Mouse (Mus musculus): ENCODE data around the gene Muc13. TPM values are rescaled to one million over a fixed set of nuclear protein-coding genes. Genes with fewer than 3 reads are reported as not detected.
A peak's percentile ranks its signal among the peaks of the same experiment; 100 is the strongest.

Gene Muc13
- polyA plus RNA-seq, 1 experiment from 2014 or later: 1.2 TPM

DNA sequence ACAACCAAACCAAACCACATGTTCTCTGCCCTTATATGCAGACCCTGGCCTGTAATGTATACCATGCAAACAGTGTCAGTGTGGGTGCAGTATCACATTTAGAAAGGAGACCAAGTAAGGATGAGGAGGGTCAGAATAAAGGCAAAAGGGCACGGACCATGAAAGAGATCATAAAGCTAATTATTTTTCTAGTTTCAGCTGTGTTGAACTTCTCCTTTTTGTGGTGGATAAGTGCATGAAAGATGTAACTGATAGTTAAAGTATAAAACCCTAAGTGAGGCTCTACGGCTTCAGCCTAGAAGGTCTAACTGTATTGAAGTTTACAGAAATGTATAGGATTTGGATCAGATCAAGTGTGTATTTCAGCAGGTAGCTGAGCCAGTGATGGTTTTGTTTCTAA lies 45.8 kb upstream of the Muc13 start:
- Histone ChIP-seq H3K27me3 (ENCODE audit: insufficient read depth, low read length) (no peaks in the 10 kb centered on the region), H3K36me3 (replicated peaks; ENCODE audit: insufficient read depth, low read length) (peaks cover 23% of the 10 kb centered on the region), H3K4me3 (ENCODE audit: low read depth, low read length) (no peak overlapping the region), H3K9ac (replicated peaks) (no peak overlapping the region), H3K4me1 (ENCODE audit: insufficient read depth) (no peaks in the 10 kb centered on the region; the same call in 1 of the 2 replicates), H3K4me2 (ENCODE audit: low read depth, low read length) (no peak overlapping the region), H3K27ac (ENCODE audit: low read depth) (no peak overlapping the region), H3K9me3 (ENCODE audit: low read length) (no peaks in the 10 kb centered on the region)
- ATAC-seq: no peak
- TF ChIP-seq EP300 (IDR thresholded peaks at IDR 0.05; ENCODE audit: low read depth) (no peak), CTCF (IDR thresholded peaks at IDR 0.05; ENCODE audit: low read depth) (no peak)
- no peak for DNase-seq
- 63% methylated on average over 2 of the region's 2 CpGs for WGBS (ENCODE audit: insufficient replicate concordance)

DNA sequence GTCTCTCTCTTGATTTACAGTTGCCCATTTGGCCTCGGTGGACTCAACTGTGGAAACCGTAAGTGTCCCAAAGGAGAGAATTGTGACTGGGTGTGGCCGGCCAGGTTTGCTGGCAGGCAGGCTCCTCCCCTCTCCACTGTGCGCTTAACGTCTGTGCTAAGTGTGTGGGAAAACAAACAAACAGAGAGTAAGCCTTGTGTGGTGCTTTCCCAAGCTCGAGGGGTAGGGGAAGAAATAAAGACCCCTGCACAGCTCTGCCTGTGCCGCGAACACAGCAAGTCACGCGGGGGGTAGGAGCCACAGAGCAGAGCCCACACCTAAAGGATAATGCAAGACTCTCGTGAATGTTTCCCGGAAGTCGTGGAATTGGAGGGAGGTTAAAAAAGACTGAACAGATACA lies 42.7 kb upstream of the Muc13 start:
- Histone ChIP-seq H3K4me2 (ENCODE audit: low read depth, low read length) (peak overlapping the region; percentile 67), H3K9ac (replicated peaks) (peak overlapping the region; percentile 27; the same call in 1 of the 2 replicates), H3K27ac (ENCODE audit: low read depth) (peak overlapping the region; percentile 90), H3K27me3 (ENCODE audit: insufficient read depth, low read length) (no peaks in the 10 kb centered on the region), H3K36me3 (replicated peaks; ENCODE audit: insufficient read depth, low read length) (peaks cover 23% of the 10 kb centered on the region), H3K4me3 (ENCODE audit: low read depth, low read length) (peak overlapping the region; percentile 31), H3K9me3 (ENCODE audit: low read length) (no peaks in the 10 kb centered on the region), H3K4me1 (ENCODE audit: insufficient read depth) (peaks cover 7% of the 10 kb centered on the region; the same call in 1 of the 2 replicates)
- 18% methylated on average over 13 of the region's 13 CpGs for WGBS (ENCODE audit: insufficient replicate concordance)
- peak; percentile 41 for DNase-seq
- TF ChIP-seq CTCF (IDR thresholded peaks at IDR 0.05; ENCODE audit: low read depth) (no peak), EP300 (IDR thresholded peaks at IDR 0.05; ENCODE audit: low read depth) (no peak)
- peak; percentile 50 for ATAC-seq

DNA sequence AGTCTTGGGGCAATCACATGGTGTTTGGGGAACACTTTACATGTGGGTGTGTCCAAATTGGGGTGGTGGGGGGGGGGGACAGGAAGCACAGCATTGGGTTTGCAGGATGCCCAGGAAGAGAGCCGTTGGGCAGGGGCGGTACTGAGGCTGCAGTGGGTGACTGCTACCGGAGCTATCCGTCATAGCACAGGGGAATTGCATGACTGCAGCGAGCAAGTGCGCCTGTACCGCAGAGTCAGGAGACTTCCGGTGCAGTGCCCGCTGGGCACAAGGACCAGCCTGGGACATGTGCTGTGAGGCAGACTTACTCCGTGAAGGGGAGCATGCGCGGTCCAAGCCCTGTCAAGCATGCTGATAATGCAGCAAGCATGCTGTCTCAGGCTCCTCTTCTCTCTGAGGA lies 42.2 kb upstream of the Muc13 start:
- ATAC-seq (peak; percentile 79), DNase-seq (peak; percentile 77)
- Histone ChIP-seq H3K36me3 (replicated peaks; ENCODE audit: insufficient read depth, low read length) (peaks cover 27% of the 10 kb centered on the region), H3K4me2 (ENCODE audit: low read depth, low read length) (peak overlapping the region; percentile 67), H3K4me1 (ENCODE audit: insufficient read depth) (peaks cover 7% of the 10 kb centered on the region; the same call in 1 of the 2 replicates), H3K9ac (replicated peaks) (0 out of 2 replicates have a peak overlapping the region, but pooled peaks have one; percentile 27), H3K4me3 (ENCODE audit: low read depth, low read length) (peak overlapping the region; percentile 31), H3K27ac (ENCODE audit: low read depth) (peak overlapping the region; percentile 90), H3K9me3 (ENCODE audit: low read length) (no peaks in the 10 kb centered on the region), H3K27me3 (ENCODE audit: insufficient read depth, low read length) (no peaks in the 10 kb centered on the region)
- no peak for TF ChIP-seq CTCF (IDR thresholded peaks at IDR 0.05; ENCODE audit: low read depth)
- TF ChIP-seq EP300 (IDR thresholded peaks at IDR 0.05; ENCODE audit: low read depth): no peak
- 28% methylated on average over 11 of the region's 12 CpGs for WGBS (ENCODE audit: insufficient replicate concordance)

DNA sequence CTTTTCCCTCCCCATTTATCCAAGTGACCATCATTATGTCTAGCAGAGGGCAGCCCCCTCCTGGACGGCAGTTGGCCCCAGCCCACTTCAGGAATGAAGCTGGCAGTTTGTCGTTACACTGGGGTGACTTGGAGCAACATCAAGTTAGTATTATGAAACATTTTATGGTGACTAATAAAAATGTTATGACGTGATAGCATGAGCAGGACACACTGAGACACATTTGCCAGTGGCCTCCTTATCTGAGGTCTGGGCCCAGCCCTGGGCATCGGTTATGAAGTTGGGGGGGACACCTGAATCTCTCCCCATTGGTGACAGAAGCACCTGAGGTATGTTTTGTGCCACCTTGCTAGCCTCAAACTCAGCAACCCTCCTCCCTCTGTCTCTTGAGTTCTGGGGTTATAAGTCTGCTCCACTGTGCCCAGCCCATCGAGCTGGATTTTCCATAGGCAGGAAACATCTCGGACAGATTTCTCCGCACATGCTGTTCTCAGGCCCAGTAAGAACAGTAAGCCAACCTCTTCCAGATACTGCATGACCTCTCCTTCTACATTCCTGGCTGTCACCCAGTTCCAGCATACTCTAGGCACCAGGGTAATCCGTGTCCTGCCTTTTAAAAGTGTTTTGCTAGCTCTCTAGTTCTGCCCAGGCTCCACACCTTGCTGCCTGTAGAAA lies 40.8 kb upstream of the Muc13 start:
- no peak overlapping the region for H3K4me2 ChIP-seq (ENCODE audit: low read depth, low read length)
- no peaks in the 10 kb centered on the region for H3K27me3 ChIP-seq (ENCODE audit: insufficient read depth, low read length)
- WGBS (ENCODE audit: insufficient replicate concordance): 73% methylated on average over 8 of the region's 8 CpGs
- H3K27ac ChIP-seq (ENCODE audit: low read depth): no peak overlapping the region
- 0 out of 2 replicates have a peak, but pooled peaks cover 7% of the 10 kb centered on the region for H3K4me1 ChIP-seq (ENCODE audit: insufficient read depth)
- no peak for ATAC-seq
- no peak for DNase-seq
- TF ChIP-seq CTCF (IDR thresholded peaks at IDR 0.05; ENCODE audit: low read depth) (no peak), EP300 (IDR thresholded peaks at IDR 0.05; ENCODE audit: low read depth) (no peak)
- no peak overlapping the region for H3K4me3 ChIP-seq (ENCODE audit: low read depth, low read length)
- no peak overlapping the region for H3K9ac ChIP-seq (replicated peaks)
- no peaks in the 10 kb centered on the region for H3K9me3 ChIP-seq (ENCODE audit: low read length)
- peaks cover 25% of the 10 kb centered on the region for H3K36me3 ChIP-seq (replicated peaks; ENCODE audit: insufficient read depth, low read length)

DNA sequence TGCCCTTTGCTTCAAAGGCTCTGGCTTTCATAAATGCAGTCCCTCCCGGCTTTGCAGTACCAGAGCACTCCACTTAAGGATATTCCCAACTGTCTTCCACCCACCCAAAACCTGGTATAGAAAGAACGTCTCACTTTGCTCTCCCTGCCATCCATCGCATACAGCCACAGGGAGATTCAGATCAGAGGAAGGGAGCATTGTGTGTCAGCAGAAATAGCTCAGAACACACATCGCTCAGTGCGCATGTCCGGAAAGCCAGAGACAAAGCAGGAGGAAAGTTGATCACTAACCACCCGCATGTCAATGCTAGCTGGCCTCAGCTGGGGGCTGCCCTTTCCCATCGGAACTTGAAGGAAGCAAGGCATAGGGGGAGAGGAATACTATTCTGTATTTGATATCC lies 38.5 kb upstream of the Muc13 start:
- TF ChIP-seq EP300 (IDR thresholded peaks at IDR 0.05; ENCODE audit: low read depth) (no peak), CTCF (IDR thresholded peaks at IDR 0.05; ENCODE audit: low read depth) (no peak)
- H3K4me1 ChIP-seq (ENCODE audit: insufficient read depth): 0 out of 2 replicates have a peak, but pooled peaks cover 7% of the 10 kb centered on the region
- DNase-seq (no peak), ATAC-seq (no peak)
- H3K4me3 ChIP-seq (ENCODE audit: low read depth, low read length): peak overlapping the region; percentile 30; the same call in 1 of the 2 replicates
- no peaks in the 10 kb centered on the region for H3K27me3 ChIP-seq (ENCODE audit: insufficient read depth, low read length)
- peak overlapping the region; percentile 68 for H3K4me2 ChIP-seq (ENCODE audit: low read depth, low read length)
- 52% methylated on average over 8 of the region's 8 CpGs for WGBS (ENCODE audit: insufficient replicate concordance)
- peak overlapping the region; percentile 39; the same call in 1 of the 2 replicates for H3K9ac ChIP-seq (replicated peaks)
- H3K27ac ChIP-seq (ENCODE audit: low read depth): peak overlapping the region; percentile 57
- H3K36me3 ChIP-seq (replicated peaks; ENCODE audit: insufficient read depth, low read length): peaks cover 22% of the 10 kb centered on the region
- no peaks in the 10 kb centered on the region for H3K9me3 ChIP-seq (ENCODE audit: low read length)

DNA sequence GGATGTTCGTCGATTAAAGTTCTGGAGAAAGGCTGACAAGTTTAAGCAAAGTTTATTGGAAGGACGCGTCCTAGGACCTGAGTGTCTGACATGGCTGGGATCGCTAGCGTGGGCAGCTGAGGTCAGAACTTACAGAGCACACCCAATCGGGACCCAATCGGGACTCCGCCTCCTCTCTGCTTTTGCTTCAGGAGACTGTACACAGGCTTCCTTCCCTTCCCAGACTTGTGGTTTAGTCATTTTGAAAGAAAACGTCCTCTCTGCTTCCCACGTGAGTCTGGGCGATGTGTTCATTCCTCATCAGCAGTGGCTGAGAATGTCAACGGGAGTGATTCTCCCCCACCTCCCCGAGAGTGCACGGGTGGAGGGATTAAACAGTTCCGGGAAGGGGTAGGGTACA lies 37.9 kb upstream of the Muc13 start:
- ATAC-seq: peak; percentile 45
- 26% methylated on average over 16 of the region's 16 CpGs for WGBS (ENCODE audit: insufficient replicate concordance)
- peak overlapping the region; percentile 57 for H3K27ac ChIP-seq (ENCODE audit: low read depth)

More for the DNA sequence above, 37.9 kb upstream of the Muc13 start:
- peak; percentile 38 for DNase-seq
- TF ChIP-seq CTCF (IDR thresholded peaks at IDR 0.05; ENCODE audit: low read depth): no peak
- no peak for TF ChIP-seq EP300 (IDR thresholded peaks at IDR 0.05; ENCODE audit: low read depth)
- 0 out of 2 replicates have a peak, but pooled peaks cover 7% of the 10 kb centered on the region for H3K4me1 ChIP-seq (ENCODE audit: insufficient read depth)
- peak overlapping the region; percentile 39 for H3K9ac ChIP-seq (replicated peaks)
- H3K4me3 ChIP-seq (ENCODE audit: low read depth, low read length): peak overlapping the region; percentile 30
- no peaks in the 10 kb centered on the region for H3K27me3 ChIP-seq (ENCODE audit: insufficient read depth, low read length)
- H3K9me3 ChIP-seq (ENCODE audit: low read length): no peaks in the 10 kb centered on the region
- H3K36me3 ChIP-seq (replicated peaks; ENCODE audit: insufficient read depth, low read length): peaks cover 27% of the 10 kb centered on the region
- peak overlapping the region; percentile 68 for H3K4me2 ChIP-seq (ENCODE audit: low read depth, low read length)
